Mouse (Mus musculus) liver, embryonic 13.5 days (tissue): ENCODE results near the gene Crtc2. TPM values are rescaled to one million over a fixed set of nuclear protein-coding genes. Genes with fewer than 3 reads are reported as not detected.

Source experiments
- ATAC-seq: fragments of 200-750 bp; cut with Nextera tagmentation; 2 replicates; pipeline ENCODE4 v1.8.0; 2017; ENCODE audit warnings: low read depth, mild to moderate bottlenecking, moderate number of reproducible peaks, moderate library complexity
- DNase-seq: peaks from one replicate; pipeline ENCODE4 v3.0.0; 2022
- H3K27ac ChIP-seq: fragments of 300-500 bp; sonication (generic); 2 replicates; pipeline ENCODE4 v1.5.1; 2015; ENCODE audit warnings: moderate library complexity, mild to moderate bottlenecking, inconsistent platforms
- H3K27me3 ChIP-seq: fragments of 300-500 bp; sonication (generic); 2 replicates; pipeline ENCODE4 v1.6.1; 2015; ENCODE audit warnings: mild to moderate bottlenecking, inconsistent platforms
- H3K36me3 ChIP-seq: fragments of 300-500 bp; sonication (generic); 2 replicates; pipeline ENCODE4 v1.6.1; 2015; ENCODE audit warnings: mild to moderate bottlenecking, inconsistent platforms
- H3K4me1 ChIP-seq: fragments of 300-500 bp; sonication (generic); replicated peaks from 2 replicates; pipeline ENCODE4 v1.6.1; 2015; ENCODE audit warnings: inconsistent platforms
- H3K4me2 ChIP-seq: fragments of 300-500 bp; sonication (generic); 2 replicates; pipeline ENCODE4 v1.6.1; 2015; ENCODE audit warnings: inconsistent platforms, mild to moderate bottlenecking, moderate library complexity
- H3K4me3 ChIP-seq: fragments of 300-500 bp; sonication (generic); replicated peaks from 2 replicates; pipeline ENCODE4 v1.5.1; 2015; ENCODE audit warnings: mild to moderate bottlenecking, inconsistent platforms
- H3K9ac ChIP-seq: fragments of 300-500 bp; sonication (generic); 2 replicates; pipeline ENCODE4 v1.6.1; 2015; ENCODE audit warnings: mild to moderate bottlenecking, inconsistent platforms
- H3K9me3 ChIP-seq: fragments of 300-500 bp; sonication (generic); replicated peaks from 2 replicates; pipeline ENCODE4 v1.6.1; 2016; ENCODE audit warnings: inconsistent platforms
- WGBS: fragments of 180-500 bp; shearing (Covaris S2); methylation state at CpG from one replicate; pipeline ENCODE4 v1.1.7; 2015; ENCODE audit not compliant: insufficient replicate concordance; 5-methylcytosine and 5-hydroxymethylcytosine counted together
- polyA plus RNA-seq: library from polyadenylated mRNA; unstranded; fragments of >200 nt; fragmentation: Nextera tagmentation; extraction: Ambion mirVana; gene quantifications from 2 replicates; pipeline ENCODE4 v1.2.1, GENCODE M21; 2015

The Crtc2 gene
- polyA plus RNA-seq, 1 experiment from 2014 or later: 4.2 TPM

DNA sequence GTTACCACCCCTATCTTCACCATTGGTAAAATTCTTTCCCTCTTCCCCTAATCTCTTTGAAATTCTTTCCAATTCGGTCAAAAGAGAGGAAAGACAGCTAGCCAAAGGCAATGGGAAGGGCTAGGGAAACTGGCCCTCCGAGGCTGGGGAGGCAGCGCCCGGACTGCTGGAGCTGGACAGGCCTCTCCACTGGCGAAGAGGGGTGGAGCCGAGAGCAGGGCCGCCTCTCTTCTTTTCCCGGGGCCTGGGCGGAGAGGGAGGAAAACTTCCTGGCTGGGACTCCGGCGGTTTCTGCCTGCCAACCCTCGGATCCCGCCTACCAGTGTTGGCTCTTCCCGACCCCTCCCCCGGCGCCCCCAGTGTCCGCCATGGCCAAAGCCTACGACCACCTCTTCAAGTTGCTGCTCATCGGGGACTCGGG, 33.4 kb upstream of the Crtc2 start:
- Histone ChIP-seq H3K4me1 (peaks cover 35% of the 10 kb centered on the region), H3K27me3 (no peaks in the 10 kb centered on the region), H3K4me3 (peak overlapping the region; percentile 62), H3K27ac (peak overlapping the region; percentile 72), H3K9ac (peak overlapping the region; percentile 72), H3K9me3 (no peaks in the 10 kb centered on the region), H3K4me2 (peak overlapping the region; percentile 82), H3K36me3 (no peaks in the 10 kb centered on the region; the same call in 1 of the 2 replicates)
- peak; percentile 29 for DNase-seq
- under 1% methylated on average over 20 of the region's 20 CpGs for WGBS
- peak; percentile 73 for ATAC-seq

- H3K27me3 ChIP-seq: no peaks in the 10 kb centered on the region
Observed at GRCm38 (mm10) chr3:90221123-90221522, 32.8 kb upstream of the Crtc2 start.

GRCm38 (mm10) chr3:90222455-90222854, 31.5 kb upstream of the Crtc2 start:
- DNase-seq (no peak), ATAC-seq (no peak)
- Histone ChIP-seq H3K27me3 (no peaks in the 10 kb centered on the region), H3K9ac (no peak overlapping the region), H3K36me3 (no peaks in the 10 kb centered on the region; the same call in 1 of the 2 replicates), H3K27ac (no peak overlapping the region), H3K4me1 (peaks cover 35% of the 10 kb centered on the region), H3K9me3 (no peaks in the 10 kb centered on the region), H3K4me2 (no peak overlapping the region), H3K4me3 (no peak overlapping the region)
- 73% methylated on average over 4 of the region's 4 CpGs for whole genome bisulfite sequencing

More at GRCm38 (mm10) chr3:90221123-90221522, 32.8 kb upstream of the Crtc2 start:
- Histone ChIP-seq H3K4me2 (peak overlapping the region; percentile 82), H3K4me1 (peaks cover 35% of the 10 kb centered on the region), H3K4me3 (peak overlapping the region; percentile 62), H3K27ac (no peak overlapping the region), H3K9ac (peak overlapping the region; percentile 72), H3K36me3 (no peaks in the 10 kb centered on the region; the same call in 1 of the 2 replicates), H3K9me3 (no peaks in the 10 kb centered on the region)
- DNase-seq: no peak
- 9% methylated on average over 5 of the region's 5 CpGs for WGBS
- ATAC-seq: 0 out of 2 replicates have a peak, but pooled peaks have one; percentile 19

DNA sequence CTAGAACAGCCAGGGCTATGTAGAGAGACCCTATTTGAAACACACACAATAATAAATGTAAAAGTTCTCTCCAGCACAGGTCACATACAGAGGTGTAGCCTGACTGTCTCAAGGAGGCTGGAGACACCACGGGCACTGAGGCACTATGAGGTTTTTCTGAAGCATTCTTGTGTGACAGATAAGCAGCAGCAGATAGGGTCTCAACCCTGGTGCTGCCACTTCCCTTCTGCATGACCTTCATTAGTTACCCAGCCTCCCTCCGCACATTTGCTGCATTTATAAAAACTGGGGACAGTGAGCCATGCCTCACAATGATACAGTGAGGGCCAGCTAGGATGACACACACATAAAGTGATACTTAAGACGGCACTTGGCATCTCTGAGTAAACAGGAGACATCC, 31.0 kb upstream of the Crtc2 start:
- no peaks in the 10 kb centered on the region; the same call in 1 of the 2 replicates for H3K36me3 ChIP-seq
- peaks cover 35% of the 10 kb centered on the region for H3K4me1 ChIP-seq
- 30% methylated on average over 3 of the region's 3 CpGs for WGBS
- H3K4me2 ChIP-seq: no peak overlapping the region
- no peaks in the 10 kb centered on the region for H3K27me3 ChIP-seq
- no peak overlapping the region for H3K9ac ChIP-seq
- no peaks in the 10 kb centered on the region for H3K9me3 ChIP-seq
- no peak for ATAC-seq
- no peak overlapping the region for H3K27ac ChIP-seq
- no peak for DNase-seq
- H3K4me3 ChIP-seq: no peak overlapping the region

DNA sequence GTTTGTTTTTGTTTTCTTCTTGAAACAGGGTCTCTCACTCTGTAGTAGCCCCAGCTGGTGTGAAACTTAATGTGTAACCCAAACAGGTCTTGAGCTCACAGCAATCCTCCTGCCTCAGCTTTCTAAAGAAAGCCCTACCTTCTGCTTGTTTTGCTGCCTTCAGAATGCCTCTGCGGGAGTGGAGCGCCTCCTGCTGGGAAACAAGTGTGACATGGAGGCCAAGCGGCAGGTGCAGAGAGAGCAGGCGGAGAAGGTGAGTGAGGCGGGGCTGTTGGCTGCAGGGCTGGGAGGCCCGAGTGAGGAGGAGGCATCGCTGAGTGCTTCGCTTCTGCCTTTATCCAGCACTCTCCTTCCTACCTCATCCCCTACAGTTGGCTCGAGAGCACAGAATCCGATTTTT, 29.6 kb upstream of the Crtc2 start:
- no peak overlapping the region for H3K9ac ChIP-seq
- no peak overlapping the region for H3K4me3 ChIP-seq
- H3K4me1 ChIP-seq: peaks cover 35% of the 10 kb centered on the region
- H3K36me3 ChIP-seq: no peaks in the 10 kb centered on the region; the same call in 1 of the 2 replicates
- H3K4me2 ChIP-seq: no peak overlapping the region
- no peak overlapping the region for H3K27ac ChIP-seq
- H3K9me3 ChIP-seq: no peaks in the 10 kb centered on the region
- H3K27me3 ChIP-seq: no peaks in the 10 kb centered on the region
- WGBS: 73% methylated on average over 10 of the region's 10 CpGs
- no peak for ATAC-seq
- no peak for DNase-seq

GRCm38 (mm10) chr3:90231075-90231474, 22.9 kb upstream of the Crtc2 start:
- peaks cover 22% of the 10 kb centered on the region for H3K4me1 ChIP-seq
- H3K4me2 ChIP-seq: peak overlapping the region; percentile 86
- no peaks in the 10 kb centered on the region for H3K27me3 ChIP-seq
- H3K4me3 ChIP-seq: peak overlapping the region; percentile 77
- peak overlapping the region; percentile 82; the same call in 1 of the 2 replicates for H3K27ac ChIP-seq
- peaks cover 29% of the 10 kb centered on the region for H3K36me3 ChIP-seq
- no peak for DNase-seq
- H3K9me3 ChIP-seq: no peaks in the 10 kb centered on the region
- ATAC-seq: no peak
- WGBS: 10% methylated on average over 8 of the region's 8 CpGs
- H3K9ac ChIP-seq: peak overlapping the region; percentile 83

GRCm38 (mm10) chr3:90231507-90232333, 22.2 kb upstream of the Crtc2 start, which contains the start of gene Jtb:
Jtb (plus strand) TSS chr3:90231597.
- peaks cover 22% of the 10 kb centered on the region for H3K4me1 ChIP-seq
- peak within 1 kb of the TSS; percentile 86 for H3K4me2 ChIP-seq
- peak; percentile 87 for DNase-seq
- H3K27ac ChIP-seq: peak within 1 kb of the TSS; percentile 82
- H3K27me3 ChIP-seq: no peaks in the 10 kb centered on the region
- no peaks in the 10 kb centered on the region for H3K9me3 ChIP-seq
- under 1% methylated on average over 61 of the region's 61 CpGs for WGBS
- peak within 1 kb of the TSS; percentile 77 for H3K4me3 ChIP-seq
- H3K36me3 ChIP-seq: peaks cover 29% of the 10 kb centered on the region
- H3K9ac ChIP-seq: peak within 1 kb of the TSS; percentile 83
- peak; percentile 95 for ATAC-seq

GRCm38 (mm10) chr3:90241251-90241650, 12.7 kb upstream of the Crtc2 start:
- no peak overlapping the region for H3K4me2 ChIP-seq
- DNase-seq (no peak), ATAC-seq (peak; percentile 59)
- no peaks in the 10 kb centered on the region for H3K9me3 ChIP-seq
- H3K4me3 ChIP-seq: no peak overlapping the region
- H3K27ac ChIP-seq: no peak overlapping the region
- H3K36me3 ChIP-seq: no peaks in the 10 kb centered on the region; the same call in 1 of the 2 replicates
- no peaks in the 10 kb centered on the region for H3K27me3 ChIP-seq
- WGBS: 94% methylated on average over 2 of the region's 2 CpGs
- H3K9ac ChIP-seq: no peak overlapping the region
- peaks cover 29% of the 10 kb centered on the region for H3K4me1 ChIP-seq

DNA sequence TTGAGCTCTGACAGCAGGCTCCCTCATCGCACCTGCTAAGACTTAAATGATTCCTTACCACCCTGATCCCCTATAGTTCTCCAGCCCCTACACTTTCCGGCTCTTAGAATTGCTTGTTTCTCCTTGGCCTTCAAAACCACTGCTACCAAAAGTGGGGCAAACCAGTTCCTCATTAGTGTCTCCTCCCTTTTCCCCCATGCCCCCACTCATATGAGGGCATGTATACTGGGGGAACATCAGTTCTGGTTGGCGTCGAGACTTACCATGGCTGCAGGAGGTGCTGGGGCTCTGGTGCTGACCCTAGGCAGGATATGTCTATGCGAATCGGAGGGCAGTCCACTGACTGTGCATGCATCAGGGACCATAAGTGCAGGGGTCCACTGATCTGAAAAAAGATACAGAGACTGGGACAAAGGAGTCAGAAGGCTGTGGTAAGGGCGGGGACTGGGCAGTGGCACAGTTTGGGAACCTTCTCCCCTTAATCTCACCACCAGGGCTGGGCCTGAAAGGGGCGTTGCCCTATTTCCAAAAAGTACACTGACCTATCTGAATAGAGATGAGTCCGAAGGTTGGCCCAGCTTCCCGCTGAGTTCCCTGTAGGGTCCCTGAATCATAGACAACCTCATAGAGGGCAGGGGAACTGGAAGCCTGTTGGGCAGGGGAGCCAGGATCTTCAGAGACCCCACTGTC, 12.1 kb upstream of the Crtc2 start:
- Histone ChIP-seq H3K9me3 (no peaks in the 10 kb centered on the region), H3K27me3 (no peaks in the 10 kb centered on the region), H3K4me2 (no peak overlapping the region), H3K9ac (no peak overlapping the region), H3K4me1 (peaks cover 29% of the 10 kb centered on the region), H3K36me3 (no peaks in the 10 kb centered on the region), H3K4me3 (no peak overlapping the region), H3K27ac (no peak overlapping the region)
- DNase-seq: no peak
- ATAC-seq: peak; percentile 8; the same call in 1 of the 2 replicates
- 61% methylated on average over 10 of the region's 10 CpGs for WGBS

GRCm38 (mm10) chr3:90242984-90243775, 10.8 kb upstream of the Crtc2 start, which contains the start of gene Creb3l4:
Creb3l4 (minus strand) TSS chr3:90243512.
- H3K4me1 ChIP-seq: peaks cover 35% of the 10 kb centered on the region
- no peak for ATAC-seq
- H3K27me3 ChIP-seq: no peaks in the 10 kb centered on the region
- no peak for DNase-seq
- 17% methylated on average over 19 of the region's 19 CpGs for WGBS
- H3K9ac ChIP-seq: peak within 1 kb of the TSS; percentile 17; the same call in 1 of the 2 replicates
- H3K4me3 ChIP-seq: peak within 1 kb of the TSS; percentile 37
- H3K9me3 ChIP-seq: no peaks in the 10 kb centered on the region
- no peaks in the 10 kb centered on the region for H3K36me3 ChIP-seq
- no peak within 1 kb of the TSS for H3K27ac ChIP-seq
- H3K4me2 ChIP-seq: peak within 1 kb of the TSS; percentile 60
